Mouse (Mus musculus) hindbrain, embryonic 16.5 days (tissue): Measurements from ENCODE around the gene Spred2. TPM values are rescaled to one million over a fixed set of nuclear protein-coding genes. Genes with fewer than 3 reads are reported as not detected.

Experiments used
- ATAC-seq: fragments of 200-750 bp; cut with Nextera tagmentation; 2 replicates; pipeline ENCODE4 v1.8.0; 2017; ENCODE audit warnings: moderate TSS enrichment, moderate library complexity
- H3K27ac ChIP-seq: fragments of 300-500 bp; sonication (generic); 2 replicates; pipeline ENCODE4 v1.5.1; 2014; ENCODE audit warnings: low read depth, mild to moderate bottlenecking, control low read depth, low read length, moderate library complexity
- H3K27me3 ChIP-seq: fragments of 300-500 bp; sonication (generic); replicated peaks from 2 replicates; pipeline ENCODE4 v1.6.1; 2014; ENCODE audit warnings: low read length; ENCODE audit not compliant: control insufficient read depth, insufficient read depth
- H3K36me3 ChIP-seq: fragments of 300-500 bp; sonication (generic); 2 replicates; pipeline ENCODE4 v1.6.1; 2014; ENCODE audit warnings: mild to moderate bottlenecking, low read length, moderate library complexity, mixed read lengths; ENCODE audit not compliant: control insufficient read depth, insufficient read depth
- H3K4me1 ChIP-seq: fragments of 300-500 bp; sonication (generic); 2 replicates; pipeline ENCODE4 v1.6.1; 2014; ENCODE audit warnings: low read depth, low read length; ENCODE audit not compliant: control insufficient read depth, insufficient read depth
- H3K4me2 ChIP-seq: fragments of 300-500 bp; sonication (generic); 2 replicates; pipeline ENCODE4 v1.6.1; 2014; ENCODE audit warnings: mild to moderate bottlenecking, low read length, control low read depth, moderate library complexity
- H3K4me3 ChIP-seq: fragments of 300-500 bp; sonication (generic); 2 replicates; pipeline ENCODE4 v1.5.1; 2014; ENCODE audit warnings: mild to moderate bottlenecking, low read length, control low read depth, moderate library complexity
- H3K9ac ChIP-seq: fragments of 300-500 bp; sonication (generic); 2 replicates; pipeline ENCODE4 v1.6.1; 2014; ENCODE audit warnings: low read depth, mild to moderate bottlenecking, control low read depth, low read length, moderate library complexity
- H3K9me3 ChIP-seq: fragments of 300-500 bp; sonication (generic); 2 replicates; pipeline ENCODE4 v1.6.1; 2014; ENCODE audit warnings: mild to moderate bottlenecking, low read length, moderate library complexity; ENCODE audit not compliant: control insufficient read depth
- WGBS: fragments of 180-500 bp; shearing (Covaris S2); extraction: QIAGEN DNeasy Blood & Tissue Kit; methylation state at CpG from one replicate; pipeline ENCODE4 v1.1.7; 2014; 5-methylcytosine and 5-hydroxymethylcytosine counted together
- polyA plus RNA-seq: library from polyadenylated mRNA; unstranded; fragments of >200 nt; fragmentation: Nextera tagmentation; extraction: Ambion mirVana; gene quantifications from 2 replicates; pipeline ENCODE4 v1.2.1, GENCODE M21; 2015

Spred2 gene
- polyA plus RNA-seq, 1 experiment from 2014 or later: 7.4 TPM

DNA sequence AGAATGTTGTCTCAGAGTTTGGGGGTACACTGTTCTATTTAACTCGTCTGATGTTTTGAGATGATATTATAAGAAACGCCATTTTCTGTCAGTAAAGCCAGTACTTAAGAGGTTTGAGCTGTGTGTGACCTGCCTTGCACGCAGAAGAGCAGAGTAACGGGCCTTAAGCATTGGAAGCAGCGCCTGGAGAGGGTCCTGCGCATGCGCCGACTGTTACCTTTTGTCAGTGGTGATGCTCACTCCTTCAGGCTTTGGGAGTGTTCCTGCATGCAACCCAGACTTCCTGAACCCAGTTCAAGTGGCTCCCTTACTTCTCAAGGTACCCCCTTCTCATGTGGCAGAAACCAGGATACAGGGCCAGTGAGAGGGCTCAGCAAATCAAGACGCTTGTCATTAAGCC is 59.9 kb downstream of the Spred2 start:
- WGBS: 87% methylated on average over 9 of the region's 9 CpGs
- Histone ChIP-seq H3K9ac (no peak overlapping the region), H3K27me3 (no peaks in the 10 kb centered on the region), H3K4me3 (no peak overlapping the region), H3K4me2 (no peak overlapping the region), H3K4me1 (peaks cover 24% of the 10 kb centered on the region), H3K9me3 (no peaks in the 10 kb centered on the region), H3K36me3 (no peaks in the 10 kb centered on the region), H3K27ac (no peak overlapping the region)
- ATAC-seq: no peak

DNA sequence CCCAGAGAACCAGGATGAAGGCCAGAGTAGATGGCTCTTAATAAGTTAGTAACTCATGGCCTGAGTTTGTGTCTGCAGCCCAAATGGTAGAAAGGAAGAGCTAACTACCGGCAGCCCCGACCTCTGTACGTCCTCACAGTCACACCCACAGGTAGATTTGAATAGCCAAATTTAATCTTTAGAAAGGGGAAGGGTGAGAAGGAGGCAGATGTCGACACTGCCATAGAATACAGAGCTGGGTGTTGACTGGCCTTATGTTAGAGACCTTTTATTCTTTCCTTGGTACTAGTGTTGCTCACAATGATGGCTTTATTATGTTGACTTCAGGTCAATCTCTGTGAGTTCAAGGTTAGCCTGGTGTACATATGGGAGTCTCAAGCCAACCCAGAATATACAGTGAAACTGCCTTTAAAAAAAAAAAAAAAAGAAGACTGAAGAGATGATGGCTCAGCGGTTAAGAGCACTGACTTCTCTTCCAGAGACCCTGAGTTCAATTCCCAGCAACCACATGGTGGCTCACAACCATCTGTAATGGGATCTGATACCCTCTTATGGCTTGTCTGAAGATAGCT is 61.2 kb downstream of the Spred2 start:
- 75% methylated on average over 5 of the region's 5 CpGs for WGBS
- peaks cover 24% of the 10 kb centered on the region for H3K4me1 ChIP-seq

DNA sequence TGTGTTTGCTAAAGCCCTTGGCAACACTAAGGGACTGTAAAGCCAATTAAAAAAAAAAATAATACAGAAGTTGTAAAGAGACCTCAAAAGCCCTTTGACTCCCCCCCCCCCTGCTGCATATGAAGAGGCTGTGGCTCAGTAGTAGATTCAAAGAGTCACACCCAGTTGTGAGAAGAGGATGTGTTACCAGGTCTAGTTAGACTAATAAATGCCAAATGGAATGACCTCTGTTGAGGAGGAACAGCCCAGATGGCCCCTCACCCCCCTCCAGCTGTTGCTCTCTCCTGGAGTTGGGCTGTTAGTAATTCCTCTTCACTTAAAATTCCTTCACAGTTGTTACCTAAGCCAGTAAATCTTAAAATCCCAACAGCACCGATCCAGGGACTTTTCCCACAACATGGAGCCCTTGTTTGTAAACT is 62.3 kb downstream of the Spred2 start:
- Histone ChIP-seq H3K9ac (no peak overlapping the region), H3K4me2 (peak overlapping the region; percentile 6; the same call in 1 of the 2 replicates), H3K27me3 (no peaks in the 10 kb centered on the region), H3K36me3 (no peaks in the 10 kb centered on the region), H3K4me3 (no peak overlapping the region), H3K27ac (no peak overlapping the region; the same call in 1 of the 2 replicates), H3K9me3 (no peaks in the 10 kb centered on the region), H3K4me1 (peaks cover 26% of the 10 kb centered on the region)
- 29% methylated on average over 1 of the region's 1 CpGs for WGBS
- no peak for ATAC-seq

More for the DNA sequence above, 61.2 kb downstream of the Spred2 start:
- no peak for ATAC-seq
- Histone ChIP-seq H3K9ac (no peak overlapping the region), H3K27me3 (no peaks in the 10 kb centered on the region), H3K4me3 (no peak overlapping the region), H3K9me3 (no peaks in the 10 kb centered on the region), H3K27ac (no peak overlapping the region), H3K36me3 (no peaks in the 10 kb centered on the region), H3K4me2 (no peak overlapping the region)

DNA sequence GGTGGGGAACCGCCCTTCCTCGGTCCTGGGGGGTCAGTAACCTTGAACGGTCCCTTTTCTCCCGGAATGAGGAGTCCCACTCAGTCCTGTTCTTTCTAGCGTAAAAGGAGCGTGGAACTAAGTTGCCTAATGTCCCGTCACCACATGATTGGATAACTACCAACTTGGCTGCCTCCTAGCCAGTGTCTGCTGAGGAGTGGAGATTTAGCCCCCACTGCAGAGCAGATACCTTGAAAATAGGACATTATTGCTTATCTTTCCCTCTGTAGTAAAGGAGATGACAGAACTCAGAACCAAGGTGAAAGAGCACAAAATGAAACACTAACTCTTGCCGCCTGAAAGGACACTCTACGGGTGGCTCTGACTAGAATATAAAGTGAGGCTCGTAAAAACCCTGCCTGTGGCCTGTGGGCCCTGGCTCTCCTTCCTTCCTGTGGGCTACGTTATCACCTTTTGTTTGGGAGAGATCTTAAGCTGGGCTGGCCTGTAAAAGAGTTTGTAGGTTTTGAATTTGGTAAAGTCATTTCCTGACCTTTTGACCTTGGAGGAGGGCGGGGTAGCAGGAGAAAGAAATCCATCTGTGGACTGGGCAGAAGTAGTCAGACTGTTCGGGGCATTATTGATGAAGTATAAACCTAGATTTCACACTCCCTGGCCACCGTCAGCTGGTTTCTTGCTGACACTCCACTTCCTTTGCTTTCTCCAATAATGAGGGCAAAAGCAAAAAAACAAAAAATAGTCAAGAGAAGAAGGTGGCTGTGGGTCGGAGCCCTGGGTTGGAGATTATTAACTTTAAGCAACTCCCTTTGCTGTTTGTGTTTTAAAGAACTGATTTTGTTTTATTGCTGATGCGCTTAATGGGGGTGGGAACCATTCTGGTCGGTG is 62.9 kb downstream of the Spred2 start:
- peak overlapping the region; percentile 6; the same call in 1 of the 2 replicates for H3K4me2 ChIP-seq
- H3K27ac ChIP-seq: no peak overlapping the region; the same call in 1 of the 2 replicates
- H3K9ac ChIP-seq: no peak overlapping the region
- peaks cover 26% of the 10 kb centered on the region for H3K4me1 ChIP-seq
- no peaks in the 10 kb centered on the region for H3K27me3 ChIP-seq
- H3K36me3 ChIP-seq: no peaks in the 10 kb centered on the region
- H3K9me3 ChIP-seq: no peaks in the 10 kb centered on the region
- ATAC-seq: peak; percentile 45
- 26% methylated on average over 17 of the region's 17 CpGs for WGBS
- H3K4me3 ChIP-seq: no peak overlapping the region

DNA sequence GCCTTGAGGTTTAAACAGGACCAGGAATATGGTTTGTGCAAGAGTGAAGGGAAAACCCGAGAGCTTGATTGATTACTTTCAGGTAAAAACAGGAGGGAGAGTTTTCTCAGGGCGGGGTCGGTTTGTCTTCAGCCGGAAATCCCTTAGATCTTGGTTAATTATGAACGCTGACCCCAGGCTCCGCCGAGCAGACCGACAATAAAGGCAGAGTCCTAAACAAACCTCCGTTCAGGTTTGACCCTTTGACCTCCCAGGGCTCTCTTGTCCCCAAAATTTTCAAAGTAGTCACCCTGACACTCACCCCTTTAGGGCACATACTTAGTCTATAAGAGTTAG is 63.5 kb downstream of the Spred2 start:
- no peak overlapping the region for H3K27ac ChIP-seq

DNA sequence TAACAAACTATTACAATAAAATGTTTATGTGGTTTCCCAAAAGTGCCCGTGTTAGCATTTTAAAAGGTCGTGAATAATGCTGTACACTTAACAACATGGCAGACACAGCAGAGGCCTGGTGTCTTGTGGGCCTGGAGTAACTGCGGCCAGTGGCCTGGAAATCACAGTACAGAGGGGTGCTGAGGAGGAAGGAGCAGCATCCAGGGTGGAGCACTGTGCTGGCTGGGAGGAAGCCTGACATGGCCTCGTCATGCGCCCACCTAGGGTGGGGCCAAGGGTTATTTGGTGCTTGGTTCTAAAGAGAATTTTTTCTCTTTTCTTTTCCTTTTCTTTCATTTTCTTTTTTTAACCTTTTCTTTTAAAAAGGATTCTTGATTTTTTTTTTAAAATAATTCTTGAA is 64.0 kb downstream of the Spred2 start:
- no peak overlapping the region for H3K4me2 ChIP-seq
- H3K27me3 ChIP-seq: no peaks in the 10 kb centered on the region
- no peaks in the 10 kb centered on the region for H3K9me3 ChIP-seq
- ATAC-seq: no peak
- H3K36me3 ChIP-seq: no peaks in the 10 kb centered on the region
- H3K4me3 ChIP-seq: no peak overlapping the region
- 46% methylated on average over 5 of the region's 5 CpGs for WGBS
- H3K9ac ChIP-seq: no peak overlapping the region
- H3K4me1 ChIP-seq: peaks cover 19% of the 10 kb centered on the region
- no peak overlapping the region for H3K27ac ChIP-seq

More for the DNA sequence above, 63.5 kb downstream of the Spred2 start:
- Histone ChIP-seq H3K36me3 (no peaks in the 10 kb centered on the region), H3K27me3 (no peaks in the 10 kb centered on the region), H3K9me3 (no peaks in the 10 kb centered on the region), H3K9ac (no peak overlapping the region), H3K4me3 (no peak overlapping the region), H3K4me1 (peaks cover 24% of the 10 kb centered on the region), H3K4me2 (no peak overlapping the region)
- ATAC-seq: no peak
- WGBS: 16% methylated on average over 9 of the region's 9 CpGs

DNA sequence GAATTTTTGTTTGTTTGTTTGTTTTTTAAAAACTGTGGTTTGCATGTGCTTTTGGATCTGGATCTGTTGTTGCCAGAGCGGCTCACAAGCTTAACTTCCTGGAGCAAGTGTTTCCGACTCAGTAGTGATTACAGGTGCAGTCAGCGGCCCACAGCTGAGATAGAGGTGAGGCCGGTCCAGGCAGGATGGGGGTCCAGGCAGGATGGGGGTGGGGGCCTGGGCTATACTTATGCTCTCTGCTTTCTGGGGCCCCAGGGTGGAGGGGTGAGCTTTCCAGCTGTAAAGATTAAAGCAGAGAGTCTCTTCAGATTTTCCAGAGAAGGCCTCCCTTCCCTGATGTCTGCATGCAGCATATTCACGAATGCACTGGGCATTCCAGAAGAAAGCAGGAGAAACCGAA is 64.5 kb downstream of the Spred2 start:
- Histone ChIP-seq H3K27me3 (no peaks in the 10 kb centered on the region), H3K4me2 (no peak overlapping the region), H3K4me1 (peaks cover 18% of the 10 kb centered on the region), H3K4me3 (no peak overlapping the region), H3K9me3 (no peaks in the 10 kb centered on the region), H3K36me3 (no peaks in the 10 kb centered on the region), H3K27ac (no peak overlapping the region), H3K9ac (no peak overlapping the region)
- 79% methylated on average over 6 of the region's 6 CpGs for WGBS
- no peak for ATAC-seq

DNA sequence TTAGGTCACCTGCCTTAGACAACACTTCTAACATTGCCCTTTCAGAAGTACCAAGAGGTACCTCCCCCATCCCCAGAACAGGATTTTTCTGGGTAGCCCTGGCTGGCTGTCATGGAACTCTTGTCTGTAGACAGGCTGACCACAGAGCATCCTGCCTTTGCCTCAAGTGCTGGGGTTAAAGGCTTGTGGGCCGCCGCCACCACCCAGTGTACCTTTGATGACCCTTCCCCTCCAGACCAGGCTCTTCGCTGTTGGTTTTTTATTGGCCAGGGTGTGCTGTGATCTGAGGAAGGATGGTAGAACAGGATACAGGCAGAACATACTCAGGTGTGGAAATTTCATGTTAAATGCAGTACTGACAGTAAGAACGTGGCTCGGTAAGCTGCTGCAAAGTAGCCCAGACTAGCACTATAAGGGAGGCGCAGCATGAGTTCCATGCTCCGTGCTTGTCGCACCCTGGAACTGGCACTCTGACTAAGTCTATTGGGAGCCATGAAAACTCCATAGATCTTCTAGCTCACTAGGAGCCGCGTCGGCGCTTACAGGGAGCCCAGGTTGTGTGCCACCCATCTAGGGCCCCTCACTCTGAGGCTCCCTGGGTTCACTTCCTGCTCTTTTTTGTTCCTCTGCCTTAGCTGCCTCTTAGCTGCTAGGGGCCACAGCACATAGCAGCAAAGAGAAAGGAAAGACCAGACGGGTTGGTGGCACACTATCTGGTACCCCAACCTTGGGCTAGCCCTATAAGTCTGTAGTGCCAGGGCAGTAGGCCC is 65.2 kb downstream of the Spred2 start:
- ATAC-seq: no peak

DNA sequence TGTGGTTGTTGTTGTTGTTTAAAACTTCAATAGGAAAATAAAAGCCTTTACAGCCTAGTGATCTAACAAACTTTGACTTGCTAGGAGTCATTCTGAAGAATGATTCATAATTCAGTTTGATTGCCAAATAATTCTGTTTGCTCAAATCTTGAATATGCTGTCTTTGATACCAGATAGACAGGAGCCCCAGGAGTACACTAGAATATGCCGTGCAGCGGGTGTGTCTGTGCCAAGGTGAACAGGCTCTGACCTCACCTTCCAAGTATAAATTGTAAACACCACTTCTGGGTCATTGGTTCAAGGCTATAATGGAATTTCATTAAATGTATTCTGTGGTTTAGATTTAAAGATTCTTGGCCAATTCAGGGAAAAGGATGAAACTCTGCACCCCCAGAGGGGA is 66.6 kb downstream of the Spred2 start:
- H3K27ac ChIP-seq: no peak overlapping the region
- no peaks in the 10 kb centered on the region for H3K27me3 ChIP-seq
- H3K4me2 ChIP-seq: no peak overlapping the region
- peaks cover 18% of the 10 kb centered on the region for H3K4me1 ChIP-seq
- no peaks in the 10 kb centered on the region for H3K36me3 ChIP-seq
- whole genome bisulfite sequencing: 76% methylated on average over 2 of the region's 2 CpGs
- no peaks in the 10 kb centered on the region for H3K9me3 ChIP-seq
- no peak for ATAC-seq
- no peak overlapping the region for H3K4me3 ChIP-seq
- H3K9ac ChIP-seq: no peak overlapping the region

More for the DNA sequence above, 65.2 kb downstream of the Spred2 start:
- Histone ChIP-seq H3K4me2 (no peak overlapping the region), H3K4me3 (no peak overlapping the region), H3K4me1 (peaks cover 18% of the 10 kb centered on the region), H3K27me3 (no peaks in the 10 kb centered on the region), H3K9ac (no peak overlapping the region), H3K9me3 (no peaks in the 10 kb centered on the region), H3K27ac (no peak overlapping the region), H3K36me3 (no peaks in the 10 kb centered on the region)
- 87% methylated on average over 13 of the region's 13 CpGs for WGBS
